ENCODE assay signal across 9 mouse cellular contexts in genomic region chr8:26698580-26698979, GRCm38 (mm10).
A peak's percentile ranks its signal among the peaks of the same experiment; 100 is the strongest.
DNase-seq lines count a peak whose midpoint lies in the region; ATAC-seq and TF ChIP-seq lines count a peak whose summit lies in the region.
"Had no signal": no experiment of that assay in that cellular context is flagged by ENCODE, and none has a peak within 500 bp of the region (broad histone marks: within the 10 kb centered on the region; RNA-seq: fewer than 3 reads in every experiment).

No protein-coding gene starts in this region.

- H3K36me3 ChIP-seq in hindbrain, postnatal 0 days (ENCODE audit: insufficient read depth, low read length), result no peaks in the 10 kb centered on the region
- H3K36me3 ChIP-seq: stomach, embryonic 15.5 days had no signal

- H3K4me3 ChIP-seq in hindbrain, postnatal 0 days (ENCODE audit: low read length), result no peak overlapping the region
- H3K4me3 ChIP-seq: stomach, embryonic 15.5 days had no signal

- no peak overlapping the region for H3K27ac ChIP-seq in hindbrain, postnatal 0 days
- H3K27ac ChIP-seq: stomach, embryonic 15.5 days had no signal

- H3K9ac ChIP-seq in hindbrain, postnatal 0 days (replicated peaks; ENCODE audit: low read length), result no peak overlapping the region
- H3K9ac ChIP-seq: stomach, embryonic 15.5 days had no signal

- no peaks in the 10 kb centered on the region for H3K9me3 ChIP-seq in hindbrain, postnatal 0 days (ENCODE audit: low read length)
- H3K9me3 ChIP-seq: stomach, embryonic 15.5 days had no signal

- 72% methylated on average over 7 of the region's 7 CpGs for WGBS in hindbrain, postnatal 0 days

- no peaks in the 10 kb centered on the region for H3K27me3 ChIP-seq in hindbrain, postnatal 0 days (ENCODE audit: insufficient read depth, low read length)
- H3K27me3 ChIP-seq: stomach, embryonic 15.5 days had no signal

- DNase-seq in frontal cortex, postnatal 10 days (ENCODE audit: low spot score in 2 of 2), result peak; percentile 15 to 39
- DNase-seq in frontal cortex, postnatal 14 days (ENCODE audit: low spot score in 2 of 2), result no peak
- peak; percentile 11 for DNase-seq in urinary bladder, postnatal 14 days (ENCODE audit: low spot score)
- DNase-seq in urinary bladder, postnatal 10 days (ENCODE audit: low spot score), result no peak
- peak; percentile 59 to 66 for DNase-seq in lung, postnatal 4 days
- DNase-seq in thymus, postnatal 4 days, result peak; percentile 31
- DNase-seq in hindbrain, postnatal 0 days (ENCODE audit: low spot score), result no peak

- H3K4me2 ChIP-seq in hindbrain, postnatal 0 days (ENCODE audit: low read depth, low read length), result no peak overlapping the region
- H3K4me2 ChIP-seq: stomach, embryonic 15.5 days had no signal

- TF ChIP-seq CTCF in hindbrain, postnatal 0 days (IDR thresholded peaks at IDR 0.05; ENCODE audit: low read depth), result no peak

- ATAC-seq in cerebellum, adult (ENCODE audit: insufficient number of reproducible peaks, low FRiP score, low TSS enrichment), result no peak
- ATAC-seq in hindbrain, postnatal 0 days, result no peak

- H3K4me1 ChIP-seq in hindbrain, postnatal 0 days (ENCODE audit: insufficient read depth, low read length), result no peaks in the 10 kb centered on the region
- H3K4me1 ChIP-seq: stomach, embryonic 15.5 days had no signal

Comparison
In these comparisons a context has a peak if more than half of its experiments do, and no peak if none do; other contexts are left out.
1. DNase-seq: peak in frontal cortex, postnatal 10 days (2 of 2), urinary bladder, postnatal 14 days (single experiment), lung, postnatal 4 days (2 of 2) and thymus, postnatal 4 days (single experiment); none in frontal cortex, postnatal 14 days (0 of 2), urinary bladder, postnatal 10 days (single experiment) and hindbrain, postnatal 0 days (single experiment).